Mouse (Mus musculus) central nervous system, embryonic 18 days (tissue): ENCODE results near the gene Mettl1. TPM values are rescaled to one million over a fixed set of nuclear protein-coding genes. Genes with fewer than 3 reads are reported as not detected.

ENCODE experiments used
- polyA plus RNA-seq: library from polyadenylated mRNA; depleted of rRNA; stranded (reverse); fragments of >200 nt; gene quantifications from 2 replicates; pipeline ENCODE4 v1.2.3, GENCODE M21; 2012; rRNA removed

Gene Mettl1
- 16.7 and 18.3 TPM in 2 replicates for polyA plus RNA-seq

DNA sequence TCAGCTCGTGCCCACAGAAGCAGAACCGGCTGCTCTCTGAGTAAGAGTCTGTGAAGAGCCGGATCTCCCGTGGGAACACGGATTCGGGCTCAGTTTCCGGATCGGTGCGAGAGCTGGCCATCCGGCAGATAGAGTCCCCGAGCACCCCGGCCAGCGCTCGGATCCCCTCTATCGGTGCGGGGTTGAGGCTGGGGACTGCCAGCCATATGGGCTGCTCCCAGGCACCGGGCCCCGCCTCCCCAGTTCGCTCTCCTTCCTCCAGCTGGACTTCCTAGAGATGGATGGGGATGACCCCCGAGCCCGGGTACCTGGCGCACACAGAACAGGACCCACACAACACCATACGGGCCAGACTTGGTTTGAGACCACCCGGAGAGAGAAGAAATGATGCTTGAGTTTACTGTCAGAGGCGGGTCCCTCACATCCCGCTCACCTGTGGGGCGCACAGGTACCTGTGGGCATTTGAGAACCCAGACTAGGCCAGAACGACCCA, at the start of gene Mettl1, which contains the start of gene Eef1akmt3:
Mettl1 (plus strand) TSS at position 141 of the 493 bp plus-strand sequence.
Eef1akmt3 (minus strand) TSS at position 240 of the 493 bp plus-strand sequence.

DNA sequence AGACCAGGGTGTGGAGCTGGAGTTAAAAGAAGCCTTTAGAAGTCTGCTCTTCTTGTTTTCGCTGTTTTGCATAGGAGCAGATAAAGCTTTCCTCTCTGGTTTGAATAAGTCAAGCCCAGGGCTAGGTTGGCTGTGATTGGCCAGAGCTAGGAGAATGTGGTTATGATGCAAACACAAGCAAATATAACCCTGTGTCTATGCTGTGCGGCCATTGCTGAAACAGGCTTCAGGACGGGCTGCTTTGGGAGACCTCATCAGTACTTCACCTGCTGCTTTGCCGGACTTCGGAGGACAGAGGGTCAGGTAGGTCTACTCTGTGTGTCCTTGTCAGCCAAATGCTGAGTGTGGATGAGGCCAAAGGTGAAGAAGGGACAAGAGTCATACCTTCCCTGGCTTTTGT, 40.7 kb upstream of the Mettl1 start, which contains the start of gene Avil:
Avil (plus strand) TSS at position 181 of the 400 bp plus-strand sequence.

DNA sequence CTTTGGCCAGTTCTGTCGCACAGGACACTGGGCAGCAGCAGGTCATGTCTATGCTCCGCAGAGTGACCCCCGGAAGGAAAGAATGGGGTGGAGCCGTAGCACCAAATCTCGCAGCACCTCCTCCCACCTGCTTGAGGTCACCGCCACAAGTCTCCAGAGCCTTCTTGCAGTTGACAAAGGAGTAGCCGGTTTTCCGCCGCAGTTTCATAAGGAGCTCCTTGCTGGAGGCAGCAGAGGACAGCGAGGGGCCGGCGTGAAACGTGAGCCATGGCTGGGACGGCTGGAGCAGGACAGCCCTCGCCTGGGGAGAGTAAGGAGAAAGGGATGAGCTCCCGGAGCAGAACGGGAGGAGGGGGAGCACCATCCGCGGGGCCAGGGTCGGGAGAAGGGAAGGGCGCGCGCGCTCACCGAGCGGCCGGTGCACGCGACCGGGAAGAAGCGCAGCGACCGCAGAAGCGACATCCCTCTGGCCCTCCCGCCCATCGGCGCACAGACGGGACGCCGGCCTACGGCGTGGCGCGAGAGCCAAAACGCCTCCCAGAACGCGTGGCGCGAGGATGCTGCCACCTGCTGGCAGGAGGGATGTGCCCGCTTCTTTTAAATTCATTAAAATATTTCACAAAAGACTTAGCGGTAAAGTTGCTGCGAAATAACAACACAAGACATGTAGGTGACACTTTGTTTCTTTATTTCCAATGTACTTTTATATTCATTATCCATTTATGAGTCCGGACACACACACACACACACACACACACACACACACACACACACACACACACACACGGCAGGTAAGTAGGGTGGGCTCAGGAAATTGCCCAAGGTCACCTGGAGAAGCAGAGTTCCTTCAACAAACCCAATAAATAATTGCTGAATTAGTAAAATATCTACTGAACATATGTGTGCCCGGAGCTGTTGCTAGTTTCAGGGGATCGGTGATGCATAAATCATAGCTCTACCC, 10.6 kb upstream of the Mettl1 start, which contains the start of gene Tsfm:
Tsfm (minus strand) TSS at position 505 of the 961 bp plus-strand sequence.

DNA sequence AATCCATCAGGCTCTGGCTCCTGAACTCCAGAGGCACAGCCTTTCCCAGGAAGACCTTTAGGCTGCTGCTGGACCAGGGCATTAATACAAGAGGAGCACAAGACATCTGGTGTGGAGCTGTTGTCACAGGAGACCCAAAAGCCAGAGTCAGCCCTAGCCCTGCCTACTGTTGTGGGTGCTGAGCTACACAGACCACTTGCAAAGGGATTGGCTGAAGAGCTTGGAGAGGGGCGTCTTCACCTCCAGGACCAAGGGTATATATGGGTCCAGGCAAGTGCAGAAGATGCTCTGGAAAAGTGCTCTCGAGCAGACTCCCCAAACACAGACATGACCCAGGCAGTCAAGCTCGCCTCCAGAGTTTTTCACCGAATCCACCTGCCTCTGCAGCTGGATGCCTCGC, 6.7 kb downstream of the Mettl1 start, which contains the start of gene Cyp27b1:
Cyp27b1 (plus strand) TSS at position 297 of the 400 bp plus-strand sequence.

DNA sequence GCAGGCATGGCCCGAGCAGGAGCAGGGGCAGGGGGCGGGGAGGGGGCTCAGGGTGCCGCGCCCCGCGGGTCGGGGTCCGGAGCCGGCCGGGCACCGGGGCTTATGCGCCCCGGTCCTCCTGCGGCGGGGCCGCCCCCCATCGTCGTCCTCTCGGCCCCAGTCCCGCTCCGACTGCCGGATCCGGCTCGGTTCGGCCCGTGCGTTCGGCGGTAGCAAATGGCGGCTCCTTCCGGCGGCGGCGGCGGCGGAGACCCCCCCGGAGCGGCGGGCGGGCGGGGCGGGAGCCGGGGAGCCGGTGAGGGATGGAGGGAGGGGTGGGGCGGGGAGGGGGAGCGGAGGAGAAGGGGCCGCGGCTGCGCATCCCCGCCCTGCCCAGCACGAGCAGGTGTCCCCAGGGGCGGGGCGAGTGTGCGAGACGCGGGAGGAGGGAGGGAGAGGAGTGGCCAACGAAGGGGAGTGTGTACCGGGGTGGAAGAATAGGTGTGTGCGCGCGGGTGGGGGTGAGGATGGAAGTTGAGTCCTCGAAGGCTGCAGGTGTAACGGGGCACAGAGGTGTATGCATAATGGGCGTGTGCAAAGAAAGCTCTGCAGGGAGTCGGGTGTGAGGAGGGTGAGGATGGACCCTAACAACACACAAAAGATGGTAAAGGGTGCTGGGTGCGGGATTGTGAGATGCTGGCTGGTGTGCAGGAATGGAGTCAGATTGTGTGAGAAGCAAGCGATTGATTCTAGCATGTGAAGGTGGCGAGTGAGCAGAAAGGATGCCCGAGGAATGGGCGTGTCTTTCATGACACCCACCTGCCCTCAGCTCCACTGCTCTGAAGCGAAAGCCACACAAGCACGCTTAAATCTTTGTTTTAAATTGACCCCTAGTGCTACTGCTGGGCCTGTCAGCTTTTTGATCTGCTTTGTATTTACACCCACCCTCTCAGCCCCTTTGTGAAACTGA, 19.0 kb downstream of the Mettl1 start, which contains the start of gene March9:
March9 (minus strand) TSS at position 217 of the 949 bp plus-strand sequence.

DNA sequence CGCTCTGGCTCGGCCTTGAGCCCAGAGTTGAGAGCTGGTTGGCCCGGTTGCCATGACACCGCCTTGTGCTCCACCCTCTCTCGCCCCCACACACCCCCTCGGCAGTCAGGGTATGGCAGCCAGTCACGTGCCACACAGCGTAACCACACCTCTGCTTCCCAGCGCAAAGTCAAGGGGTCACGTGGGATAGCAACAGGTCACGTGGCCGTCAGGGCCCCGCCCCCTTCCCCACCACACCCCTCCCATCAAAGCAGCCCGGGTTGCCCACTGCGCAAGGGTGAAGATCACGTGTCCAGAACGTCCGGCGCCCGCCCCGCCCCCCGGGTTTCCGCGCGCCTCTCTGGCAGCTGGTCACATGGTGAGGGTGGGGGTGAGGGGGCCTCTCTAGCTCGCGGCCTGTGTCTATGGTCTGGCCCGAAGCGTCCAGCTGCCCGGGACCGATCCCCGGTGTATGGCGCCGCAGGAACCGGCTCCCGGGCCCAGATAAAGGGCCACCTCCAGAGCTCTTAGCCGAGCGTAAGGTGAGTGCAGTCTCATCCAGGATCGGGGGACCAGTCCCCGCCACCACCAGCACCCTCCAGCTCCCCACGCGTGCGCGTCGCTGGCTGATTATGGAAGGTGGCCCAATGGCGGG, 22.1 kb downstream of the Mettl1 start, which contains the start of gene Cdk4:
Cdk4 (plus strand) TSS at position 296 of the 634 bp plus-strand sequence.

DNA sequence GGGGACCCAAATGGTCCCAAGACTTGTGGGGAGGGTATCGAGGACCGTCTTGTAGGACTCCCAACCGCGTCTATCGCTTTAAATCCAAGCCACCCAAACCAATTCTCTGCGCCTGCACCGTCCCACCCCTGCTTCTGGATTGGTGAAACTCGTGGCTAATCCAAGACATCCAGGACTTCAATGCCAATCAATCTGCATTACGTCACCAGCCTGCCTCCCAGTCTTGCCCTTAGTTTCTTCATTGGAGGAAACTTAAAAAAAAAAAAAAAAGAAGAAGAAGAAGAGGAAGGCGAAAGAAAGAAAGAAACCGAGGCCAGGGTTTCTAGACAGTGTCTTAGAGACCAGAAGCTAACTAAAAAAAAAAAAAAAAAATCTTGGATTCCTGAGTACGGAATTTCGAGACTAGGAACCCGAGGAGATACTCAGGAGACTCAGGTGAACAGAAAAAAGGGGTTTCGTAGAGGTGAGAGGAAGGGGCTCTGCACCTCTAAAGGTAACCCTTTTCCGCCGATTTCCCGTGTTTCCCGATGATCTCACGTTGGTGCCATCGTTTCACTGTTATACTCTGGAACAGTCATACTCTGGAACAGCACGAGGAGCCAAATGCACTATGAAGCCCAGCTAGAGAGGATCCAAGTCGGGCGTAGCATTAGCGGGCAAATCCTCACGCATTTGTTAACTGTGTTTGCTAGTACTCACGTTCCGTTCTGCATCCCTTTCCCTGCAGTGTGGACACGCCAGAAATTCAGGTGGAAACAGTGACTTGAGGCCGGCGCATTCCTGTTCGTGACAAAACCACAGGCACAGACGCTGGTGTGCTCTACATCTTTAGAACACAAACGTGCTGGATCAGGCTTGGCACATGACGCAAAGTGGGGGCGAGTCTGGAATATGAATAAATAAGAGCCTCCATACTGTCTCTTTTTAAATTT, 29.2 kb downstream of the Mettl1 start, which contains the start of gene Tspan31:
Tspan31 (minus strand) TSS at position 75 of the 932 bp plus-strand sequence.

DNA sequence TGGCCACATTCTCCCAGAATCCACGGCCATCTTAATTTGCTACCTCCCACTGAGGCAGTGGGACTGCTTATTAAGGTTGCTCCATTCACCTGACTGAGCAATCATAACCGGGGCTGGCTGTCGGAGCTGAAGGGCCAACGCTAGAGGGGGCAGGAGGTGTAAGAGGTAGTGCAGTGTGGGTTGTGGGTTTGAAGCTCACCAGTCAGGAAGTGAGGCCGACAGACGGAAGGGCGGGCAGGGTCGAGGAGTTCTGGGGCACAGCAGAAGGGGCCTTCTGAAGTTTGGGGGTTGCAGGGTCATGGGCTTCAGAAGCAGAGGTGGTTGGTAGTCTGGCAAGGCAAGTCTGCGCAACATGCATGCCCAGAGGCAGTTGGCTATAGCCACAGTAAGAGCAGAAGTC, 33.9 kb downstream of the Mettl1 start, which contains the start of gene Agap2:
Agap2 (plus strand) TSS at position 205 of the 400 bp plus-strand sequence.

Other genes starting within 250 kb of the Mettl1 start
- gene Atp23, start 140.1 kb upstream of the Mettl1 start, polyA plus RNA-seq: 11.9 and 12.4 TPM in 2 replicates
- 49.6 and 51.2 TPM in 2 replicates for gene Ctdsp2, start 62.7 kb upstream of the Mettl1 start, polyA plus RNA-seq
- gene Avil, start 40.7 kb upstream of the Mettl1 start, polyA plus RNA-seq: 0.31 and 2.3 TPM in 2 replicates
- gene Tsfm, start 10.6 kb upstream of the Mettl1 start, polyA plus RNA-seq: 40.5 and 47.7 TPM in 2 replicates
- gene Eef1akmt3, start 99 bp downstream of the Mettl1 start, polyA plus RNA-seq: 0.39 and 0.47 TPM in 2 replicates
- 0.88 and 0.91 TPM in 2 replicates for gene Cyp27b1, start 6.8 kb downstream of the Mettl1 start, polyA plus RNA-seq
- 37.5 and 40.2 TPM in 2 replicates for gene March9, start 18.8 kb downstream of the Mettl1 start, polyA plus RNA-seq
- 579 and 618 TPM in 2 replicates for gene Cdk4, start 22.1 kb downstream of the Mettl1 start, polyA plus RNA-seq
- 74.7 and 75.1 TPM in 2 replicates for gene Tspan31, start 28.9 kb downstream of the Mettl1 start, polyA plus RNA-seq
- gene Agap2, start 33.9 kb downstream of the Mettl1 start, polyA plus RNA-seq: 143 and 168 TPM in 2 replicates
- 71.6 and 74.0 TPM in 2 replicates for gene Os9, start 79.7 kb downstream of the Mettl1 start, polyA plus RNA-seq
- gene B4galnt1, start 123.8 kb downstream of the Mettl1 start, polyA plus RNA-seq: 62.2 and 78.3 TPM in 2 replicates
- 0.56 and 1.0 TPM in 2 replicates for gene Slc26a10, start 139.2 kb downstream of the Mettl1 start, polyA plus RNA-seq
- gene Arhgef25, start 148.7 kb downstream of the Mettl1 start, polyA plus RNA-seq: 75.2 and 81.9 TPM in 2 replicates
- gene Dtx3, start 154.3 kb downstream of the Mettl1 start, polyA plus RNA-seq: 422 and 436 TPM in 2 replicates
- gene Pip4k2c, start 170.2 kb downstream of the Mettl1 start, polyA plus RNA-seq: 23.6 and 23.7 TPM in 2 replicates
- 162 and 165 TPM in 2 replicates for gene Kif5a, start 221.9 kb downstream of the Mettl1 start, polyA plus RNA-seq
- gene Dctn2, start 225.0 kb downstream of the Mettl1 start, polyA plus RNA-seq: 336 TPM in 2 replicates
- gene Mbd6, start 247.6 kb downstream of the Mettl1 start, polyA plus RNA-seq: 26.6 and 33.0 TPM in 2 replicates